Mouse (Mus musculus) T-helper 1 cell (primary cell): Measurements from ENCODE around the gene Rcc2.

ENCODE experiments used
- in situ Hi-C: fragments of 300-600 bp; cut with MboI, MseI; formaldehyde crosslinking; loops from one replicate; pipeline ENCODE4 v1.15.1; 2025; ENCODE audit warnings: high pct_unique_total_duplicates

Gene Rcc2

DNA sequence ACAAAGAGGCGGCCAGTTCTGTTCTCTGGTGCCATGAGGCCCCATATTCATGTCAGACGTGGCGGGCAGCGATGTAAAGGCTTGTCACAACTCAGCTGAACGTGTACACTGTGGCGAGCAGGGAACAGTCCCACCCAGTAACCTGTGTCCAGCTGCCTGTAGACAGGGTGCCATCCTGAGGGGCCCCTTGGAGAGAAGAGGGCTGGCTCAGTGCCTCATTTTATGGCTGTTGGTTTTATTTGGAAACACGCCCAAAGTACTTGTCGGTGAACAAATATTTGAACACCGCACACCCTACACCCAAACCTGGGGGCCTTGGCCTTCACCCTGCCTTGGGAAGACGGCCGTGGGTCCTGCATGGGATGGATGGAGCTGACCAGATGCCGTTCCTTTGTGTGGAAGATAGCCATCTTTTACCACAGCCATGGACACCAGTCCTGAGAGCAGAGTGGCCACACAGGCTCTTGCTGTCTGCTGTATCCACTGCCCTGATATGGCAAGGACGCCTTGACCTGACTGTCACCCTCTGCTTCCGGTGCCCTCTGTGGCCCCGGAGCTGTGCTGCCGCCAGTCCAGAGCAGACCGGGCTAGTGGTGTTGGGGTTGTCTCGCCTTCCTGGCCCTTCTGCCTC is 8.1 kb downstream of the Rcc2 start:
- in situ Hi-C loops: loop anchor here (10.0 kb wide), 1 partner anchor 716 kb away; the partner anchor contains the start of gene Hspb7

GRCm38 (mm10) chr4:140709111-140709510 is 8.8 kb downstream of the Rcc2 start:
- in situ Hi-C loops: loop anchor here (10.0 kb wide), 1 partner anchor 716 kb away; the partner anchor contains the start of gene Hspb7

GRCm38 (mm10) chr4:140709617-140710016 is 9.3 kb downstream of the Rcc2 start:
- in situ Hi-C loops: loop anchor here (10.0 kb wide), 1 partner anchor 715 kb away; the partner anchor contains the start of gene Hspb7

DNA sequence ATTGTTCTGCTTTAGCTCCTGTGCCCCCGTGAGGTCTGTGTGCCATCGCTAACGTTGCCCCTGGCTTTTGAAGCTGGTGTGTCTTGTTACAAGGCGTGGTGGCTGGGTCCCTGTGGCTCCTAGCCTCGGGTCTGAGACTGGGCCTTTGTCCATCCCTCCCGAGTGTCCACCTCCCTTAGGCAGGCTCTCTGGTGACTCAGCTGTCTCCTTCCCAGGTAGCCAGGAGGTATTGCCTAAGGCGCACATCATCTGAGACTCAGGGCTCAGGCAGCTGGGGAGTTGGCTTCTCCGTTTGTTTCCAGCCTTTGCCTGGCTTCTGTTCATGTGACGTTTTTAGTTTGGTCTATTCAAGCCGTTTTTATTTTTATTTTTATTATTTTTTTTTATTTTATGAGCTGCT is 10.4 kb downstream of the Rcc2 start:
- in situ Hi-C loops: no loop called here

DNA sequence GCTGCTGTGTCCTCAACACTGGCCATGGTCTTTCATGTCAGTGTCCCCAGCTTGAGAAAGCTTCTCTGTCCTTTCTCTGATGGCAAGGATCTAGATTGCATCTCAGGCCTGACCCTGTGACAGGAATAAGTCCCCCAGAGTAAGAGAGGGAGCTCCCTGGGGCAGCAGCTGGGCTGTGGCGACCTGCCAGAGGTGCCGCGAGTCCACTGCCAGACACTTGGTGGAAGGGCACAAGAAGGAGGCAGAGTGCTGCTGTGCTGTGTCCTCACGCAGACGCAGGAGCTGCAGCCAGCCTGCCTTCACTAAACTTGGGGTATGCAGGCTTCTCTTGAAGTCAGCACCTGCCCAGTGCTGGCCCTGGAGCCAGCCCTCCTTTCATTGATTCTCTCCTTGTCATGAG is 11.0 kb downstream of the Rcc2 start:
- in situ Hi-C loops: no loop called here

DNA sequence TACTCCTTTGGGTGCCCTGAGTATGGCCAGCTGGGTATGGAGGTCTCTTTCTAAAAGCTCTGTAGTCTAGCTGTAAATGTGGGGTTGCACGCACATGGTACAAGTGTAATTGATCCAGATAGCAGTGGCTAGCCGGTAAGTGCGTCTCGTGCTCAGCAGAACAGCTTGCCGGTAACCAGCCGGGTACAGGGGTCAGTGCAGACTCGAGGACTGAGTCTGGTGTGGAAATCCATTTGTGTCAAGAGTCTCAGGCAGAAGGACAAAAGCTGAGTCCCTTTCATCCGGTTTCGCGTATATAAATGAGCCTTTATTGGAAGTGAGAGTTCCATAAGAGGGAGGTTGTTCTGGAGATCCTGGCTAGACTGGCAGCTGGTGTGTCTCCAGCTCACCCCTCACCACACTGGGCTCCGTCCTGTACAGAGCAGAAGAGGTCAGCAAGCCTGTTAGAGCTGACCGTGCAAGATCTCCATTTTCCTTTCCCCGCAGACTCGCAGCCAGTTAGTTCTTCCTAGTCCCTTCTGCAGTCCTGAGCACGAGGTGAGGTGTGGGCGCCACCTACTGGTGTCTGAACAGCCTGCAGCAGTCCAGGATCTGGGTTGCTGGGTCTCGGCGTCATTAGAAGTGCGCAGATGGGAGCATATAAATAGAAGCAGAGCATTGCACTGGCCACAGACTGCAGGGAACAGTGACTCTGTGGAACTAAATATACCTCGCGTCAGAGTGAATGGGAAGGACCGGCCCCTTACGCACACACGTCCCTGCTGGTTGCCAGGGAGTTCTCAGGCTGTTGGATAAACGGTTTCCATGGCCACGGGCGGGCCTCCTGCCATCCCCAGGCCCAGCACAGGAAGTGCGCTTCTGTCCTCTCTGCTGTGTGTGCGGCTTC is 13.4 kb downstream of the Rcc2 start:
- in situ Hi-C loops: no loop called here

DNA sequence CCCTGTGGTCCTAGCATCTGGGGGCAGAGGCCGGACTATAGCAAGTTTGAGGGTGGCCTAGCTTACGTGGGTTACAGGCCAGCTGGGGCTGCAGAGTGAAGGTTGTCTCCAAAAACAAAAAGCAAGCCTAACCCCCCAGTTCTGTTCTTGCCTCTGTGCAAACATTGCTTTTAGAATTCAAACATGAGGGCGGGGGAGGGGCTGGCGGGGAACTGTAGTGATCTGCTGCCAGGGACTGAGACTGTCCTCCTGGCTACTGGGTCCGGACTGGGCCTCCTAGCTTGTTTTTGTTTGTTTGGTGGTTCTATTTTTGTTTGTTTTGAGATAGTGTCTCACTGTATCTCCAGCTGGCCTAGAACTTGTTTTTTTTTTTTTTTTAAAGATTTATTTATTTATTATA is 14.2 kb downstream of the Rcc2 start:
- in situ Hi-C loops: no loop called here

GRCm38 (mm10) chr4:140716994-140717393 is 16.7 kb downstream of the Rcc2 start:
- in situ Hi-C loops: no loop called here

DNA sequence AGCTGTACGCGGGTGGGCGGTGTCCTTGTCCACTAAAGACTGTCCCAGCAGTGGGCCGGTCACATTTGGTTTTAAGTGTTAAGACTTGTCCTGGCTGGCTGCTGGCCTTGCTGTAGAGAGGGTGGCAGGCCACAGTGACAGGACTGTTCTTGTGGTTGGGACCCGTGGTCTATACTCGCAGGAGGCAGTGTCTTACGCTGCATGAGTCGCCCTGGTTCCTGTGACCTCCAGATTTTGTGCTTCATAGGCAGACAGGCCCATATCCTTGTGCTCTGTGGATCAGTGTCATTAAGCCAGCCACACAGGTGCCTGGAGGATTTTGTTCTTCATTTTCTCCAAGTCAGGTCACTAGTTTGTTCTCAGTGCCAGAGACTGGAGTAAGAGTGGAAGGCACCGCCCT is 18.1 kb downstream of the Rcc2 start:
- in situ Hi-C loops: no loop called here

DNA sequence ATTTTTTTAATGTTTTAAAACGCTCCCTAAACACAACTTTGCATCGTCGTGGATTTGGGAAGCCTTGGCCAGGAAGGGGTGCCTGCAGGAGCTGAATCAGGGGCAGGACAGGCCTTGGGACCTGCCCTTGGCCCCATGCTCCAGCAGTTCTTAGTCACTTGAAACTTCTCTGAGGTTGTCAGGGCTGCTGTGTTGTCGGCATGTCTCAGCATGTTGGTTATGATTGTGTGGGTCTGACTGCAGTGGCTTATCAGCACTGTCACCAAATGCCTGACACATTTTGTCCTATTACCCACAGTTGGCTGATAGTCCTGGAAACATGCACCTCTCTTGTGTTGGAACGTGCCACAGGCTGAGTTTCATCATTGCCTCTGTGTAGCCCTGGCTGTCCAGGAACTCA is 19.8 kb downstream of the Rcc2 start:
- in situ Hi-C loops: no loop called here

DNA sequence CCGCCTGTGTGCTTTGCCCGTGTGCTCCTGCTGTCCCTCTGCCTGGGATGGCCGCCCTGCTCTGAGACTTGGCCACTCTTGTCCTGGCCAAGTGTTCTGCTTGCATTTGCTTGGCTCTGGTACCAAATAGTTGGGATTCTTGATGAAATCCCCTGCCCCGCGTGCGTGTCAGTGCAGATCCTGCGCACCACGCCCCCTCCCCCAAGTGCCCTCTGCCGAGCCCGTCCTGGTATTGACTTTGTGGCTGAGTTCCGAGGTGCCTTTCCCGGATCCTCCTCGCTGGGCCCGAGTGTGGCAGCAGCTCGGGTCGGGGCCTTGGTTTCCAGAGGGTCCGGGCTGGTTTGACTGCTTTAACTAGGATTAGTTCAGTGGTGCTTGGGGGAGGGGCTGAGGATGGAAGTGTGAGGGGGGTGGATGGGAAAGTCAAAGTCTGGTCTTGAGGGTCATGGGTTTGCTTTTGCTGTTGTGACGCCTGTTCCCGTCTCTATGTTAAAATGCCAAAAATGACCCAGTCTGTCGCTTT is 21.7 kb downstream of the Rcc2 start:
- in situ Hi-C loops: no loop called here

DNA sequence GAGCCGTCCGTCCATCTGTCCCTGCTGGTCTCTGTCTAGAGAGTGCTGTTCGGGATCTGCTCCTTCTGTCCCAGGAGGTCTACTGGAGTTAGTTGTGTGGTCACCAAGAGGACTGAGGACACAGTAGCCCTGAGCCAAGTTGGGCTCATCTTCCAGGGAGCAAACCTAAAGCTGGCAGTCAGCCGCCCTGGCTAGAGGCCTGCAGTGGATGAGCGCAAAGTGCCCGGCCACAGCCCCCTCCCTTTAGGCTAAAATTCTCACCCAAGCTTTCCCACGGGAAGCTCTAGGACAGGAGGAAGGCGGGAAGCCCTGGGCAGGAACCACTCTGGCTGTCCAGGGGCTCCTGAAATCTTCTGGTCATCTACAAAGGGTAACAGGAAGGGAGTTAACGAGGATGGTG is 22.4 kb downstream of the Rcc2 start:
- in situ Hi-C loops: no loop called here

- in situ Hi-C loops: no loop called here
Measured at GRCm38 (mm10) chr4:140723192-140723591, 22.9 kb downstream of the Rcc2 start.

DNA sequence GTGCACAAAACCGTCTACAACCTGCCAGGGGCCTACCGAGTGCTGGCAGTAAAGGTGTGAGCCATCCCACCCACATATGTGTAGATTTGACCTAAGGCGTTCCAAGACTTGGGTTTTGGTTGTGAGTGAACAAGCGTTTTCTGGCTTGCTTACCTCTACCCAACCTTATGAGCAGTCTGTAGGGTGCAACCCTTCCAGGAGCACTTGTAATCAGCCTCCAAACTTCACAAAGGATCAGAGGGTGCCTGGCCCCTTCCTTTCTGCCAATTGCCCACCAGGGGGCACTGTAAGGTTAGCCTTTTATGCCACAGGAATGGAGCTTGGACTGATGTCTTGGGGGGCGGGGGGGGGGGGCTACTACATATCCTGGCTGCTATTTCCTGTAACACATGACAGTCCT is 23.5 kb downstream of the Rcc2 start:
- in situ Hi-C loops: no loop called here

DNA sequence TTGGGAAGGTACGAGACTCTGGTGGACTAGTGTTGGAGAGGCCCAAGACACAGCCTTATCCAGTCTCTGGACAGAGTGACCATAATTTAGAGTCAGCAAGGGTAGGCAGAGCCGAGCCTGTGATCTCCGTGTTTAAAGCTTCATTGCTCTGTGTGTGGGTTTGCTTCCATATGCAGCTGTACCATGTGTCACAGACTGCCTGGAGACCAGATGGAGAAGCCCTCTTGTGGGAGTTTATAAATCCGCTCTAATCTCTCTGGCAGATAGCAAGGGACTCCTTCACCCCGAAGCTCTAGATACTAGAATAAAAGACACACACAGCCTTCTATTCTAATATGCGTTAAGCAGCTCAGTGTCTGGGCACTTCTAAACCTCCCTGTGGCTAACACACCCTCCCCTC is 24.4 kb downstream of the Rcc2 start:
- in situ Hi-C loops: no loop called here

DNA sequence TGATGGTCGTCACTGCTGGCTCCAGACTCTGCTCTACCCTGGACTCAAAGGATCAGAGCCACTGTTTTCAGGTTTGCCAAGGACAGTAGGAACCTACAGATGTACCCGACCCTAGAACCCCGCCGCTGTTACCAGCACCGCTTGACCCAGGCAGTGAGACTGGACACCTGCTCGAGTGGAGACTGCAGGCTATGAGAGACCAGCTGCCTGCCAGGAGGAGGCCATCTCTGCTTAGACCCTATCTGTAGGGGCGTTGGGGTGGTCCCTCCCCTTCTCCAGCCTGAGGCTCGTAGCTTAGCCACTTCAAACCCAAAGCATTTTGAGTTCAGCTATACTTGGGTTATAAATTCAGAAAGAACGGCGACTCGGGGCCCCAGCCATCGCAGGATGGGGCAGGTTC is 26.6 kb downstream of the Rcc2 start:
- in situ Hi-C loops: no loop called here

- in situ Hi-C loops: no loop called here
Measured at GRCm38 (mm10) chr4:140731654-140732053, 31.3 kb downstream of the Rcc2 start.

- in situ Hi-C loops: no loop called here
Measured at GRCm38 (mm10) chr4:140732871-140733270, 32.5 kb downstream of the Rcc2 start.

- in situ Hi-C loops: loop anchor here (10.0 kb wide), 1 partner anchor 146 kb away; no protein-coding TSS in a partner anchor
Measured at GRCm38 (mm10) chr4:140740655-140741054, 40.3 kb downstream of the Rcc2 start.

- in situ Hi-C loops: loop anchor here (10.0 kb wide), 1 partner anchor 147 kb away; no protein-coding TSS in a partner anchor
Measured at GRCm38 (mm10) chr4:140741401-140741800, 41.1 kb downstream of the Rcc2 start.

DNA sequence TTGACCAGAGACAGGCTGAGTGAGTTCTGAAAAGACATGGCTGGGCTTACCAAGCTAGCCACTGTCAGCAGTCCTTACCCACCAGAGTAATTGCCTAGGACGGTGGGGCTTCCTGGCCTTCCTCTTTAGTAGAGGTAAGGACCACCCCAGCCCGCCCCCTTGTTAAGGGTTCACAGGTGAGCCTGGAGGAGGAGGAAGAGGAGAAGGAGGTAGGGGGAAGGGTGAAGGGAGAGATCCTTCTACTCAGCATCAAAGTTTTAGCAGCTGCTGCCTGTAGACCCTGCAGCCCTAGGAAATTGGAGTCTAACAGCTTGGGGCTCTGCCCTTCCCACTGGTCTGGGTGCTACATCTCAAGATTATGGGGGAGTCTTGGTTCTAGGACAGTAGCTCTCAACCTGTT is 42.2 kb downstream of the Rcc2 start, which contains the start of gene Padi6:
Gene Padi6 (minus strand): TSS at position 101 of the 400 bp plus-strand sequence.
- in situ Hi-C loops: loop anchor here (10.0 kb wide), 1 partner anchor 148 kb away; no protein-coding TSS in a partner anchor

GRCm38 (mm10) chr4:140743086-140743485 is 42.7 kb downstream of the Rcc2 start:
- in situ Hi-C loops: loop anchor here (10.0 kb wide), 1 partner anchor 148 kb away; no protein-coding TSS in a partner anchor
